Mouse (Mus musculus): ENCODE measurements around the gene Gsap.

Gsap gene

DNA sequence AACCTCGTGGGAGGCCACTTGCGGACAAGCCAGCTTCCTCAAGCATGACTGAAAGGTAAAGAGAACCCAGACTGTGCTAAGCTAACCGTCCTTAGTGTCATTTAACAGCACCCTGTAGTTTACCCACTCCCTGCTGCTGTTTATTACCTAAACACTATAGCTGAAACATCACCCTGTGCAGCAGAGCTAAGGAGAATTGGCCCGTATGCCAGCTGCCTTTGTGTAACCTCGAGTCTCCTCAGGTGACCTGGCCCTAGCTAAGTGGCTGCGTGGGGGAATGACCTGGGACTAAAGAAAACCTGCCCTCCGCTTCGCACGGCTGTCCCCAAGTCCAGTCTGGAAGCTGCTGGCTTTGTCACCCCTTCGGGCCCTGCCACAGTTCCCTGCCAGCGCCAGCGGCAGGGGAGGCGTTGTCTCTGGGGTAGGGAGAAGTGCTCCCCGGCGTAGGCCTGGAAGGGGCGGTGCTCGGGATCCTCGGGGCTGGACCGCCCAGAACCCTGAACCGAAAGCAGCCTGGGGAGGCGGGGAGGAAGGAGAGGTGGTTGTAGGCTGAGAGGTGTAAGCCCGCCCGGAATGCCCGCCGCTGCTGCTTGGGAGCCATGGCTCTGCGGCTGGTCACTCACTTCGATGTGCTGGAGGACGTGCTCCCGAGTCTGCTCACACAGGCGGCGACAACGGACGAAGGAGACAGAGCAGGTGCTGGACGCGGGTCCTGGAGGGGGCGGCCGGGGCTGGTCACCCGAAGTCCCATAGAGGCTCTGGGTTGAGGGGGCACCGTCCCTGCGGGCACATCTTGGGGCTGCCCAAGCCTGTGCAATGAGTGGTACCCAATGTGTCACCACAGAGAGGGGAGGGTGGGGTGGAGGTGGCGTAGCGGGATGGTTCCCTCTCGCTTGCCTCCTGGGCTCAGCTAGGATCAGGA, at the start of gene Gsap:
Gene Gsap, plus strand, starts transcription at position 492 of the 922 bp plus-strand sequence.
- peak; percentile 82 for DNase-seq (ENCODE audit: low read depth, low spot score)

GRCm38 (mm10) chr5:21136575-21136974, 49.5 kb upstream of the Gsap start:
- DNase-seq (ENCODE audit: low read depth, low spot score) = peak; percentile 68

DNA sequence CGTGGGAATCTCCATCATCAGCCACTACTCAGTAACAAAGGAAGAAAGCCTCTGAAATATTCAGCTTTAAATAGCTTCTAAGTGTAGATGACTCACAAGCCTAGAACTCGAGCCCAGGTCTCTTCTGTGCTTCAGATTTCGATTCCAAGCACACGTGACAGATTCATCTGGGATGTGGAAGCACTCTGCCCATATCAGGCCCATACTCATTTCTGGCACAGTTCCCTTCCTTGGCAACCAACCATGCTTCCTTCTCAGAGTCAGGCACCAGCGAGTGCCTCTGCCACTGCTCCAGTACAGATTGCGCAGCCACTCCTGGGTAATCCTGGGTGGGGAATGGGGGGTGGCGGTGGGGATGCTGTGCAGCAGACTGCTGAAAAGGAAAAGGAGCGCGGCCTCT, 46.5 kb upstream of the Gsap start:
- peak; percentile 95 for DNase-seq (ENCODE audit: low read depth, low spot score)

GRCm38 (mm10) chr5:21141133-21141551, 44.9 kb upstream of the Gsap start:
- DNase-seq (ENCODE audit: low read depth, low spot score) = peak; percentile 56

- DNase-seq (ENCODE audit: low read depth, low spot score) = no peak
Measured at GRCm38 (mm10) chr5:21141626-21142025, 44.4 kb upstream of the Gsap start.

DNA sequence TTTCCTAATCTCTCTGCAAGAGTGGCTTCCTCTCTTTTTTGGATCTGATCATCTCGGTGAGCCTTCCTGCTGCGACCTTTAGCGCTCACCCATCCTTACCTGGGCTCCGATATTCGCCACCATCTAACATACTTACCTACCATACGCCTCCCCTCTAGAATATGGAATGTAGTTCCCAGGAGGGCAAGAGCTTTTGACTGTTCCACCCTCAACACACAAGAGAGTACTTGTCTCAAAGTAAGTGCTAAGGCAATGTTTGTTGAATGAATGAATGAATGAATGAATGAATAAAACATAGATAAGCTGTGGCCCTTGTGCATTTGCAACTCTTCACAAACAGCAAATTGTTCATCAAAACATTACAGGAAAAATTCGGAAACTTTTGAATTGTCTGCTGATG, 43.0 kb upstream of the Gsap start:
- DNase-seq (ENCODE audit: low read depth, low spot score) = no peak

DNA sequence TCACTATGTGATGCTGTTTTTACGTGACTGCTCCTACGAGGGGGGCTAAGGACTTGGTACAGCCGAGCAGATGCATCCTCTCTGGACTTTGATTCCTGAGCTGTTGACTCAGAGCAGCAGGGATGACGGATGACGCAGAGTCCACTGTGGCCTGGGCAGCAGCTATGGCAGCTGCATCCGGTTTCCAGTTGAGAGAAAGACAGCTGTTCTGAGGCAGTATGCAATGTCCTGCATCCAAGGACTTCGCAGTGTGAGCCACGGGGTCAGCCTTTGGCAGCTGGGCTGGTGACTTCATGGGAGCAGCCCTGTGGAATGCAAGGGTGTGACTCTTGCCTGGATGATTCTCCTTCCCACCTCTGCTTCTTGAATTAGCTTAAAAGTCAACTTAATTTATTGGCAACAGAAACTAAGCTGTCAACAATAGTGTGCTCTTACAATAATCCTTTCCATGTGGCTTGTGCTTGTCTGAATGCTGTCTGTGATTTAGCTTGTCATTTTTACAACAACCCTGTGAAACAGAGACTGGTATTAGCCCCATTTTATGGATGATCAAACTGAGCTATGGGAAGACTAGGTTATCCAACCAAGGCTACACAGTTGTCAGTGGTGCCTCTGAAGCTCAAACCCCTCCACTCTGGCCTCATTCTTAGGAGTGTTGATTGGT, 41.4 kb upstream of the Gsap start:
- DNase-seq (ENCODE audit: low read depth, low spot score) = peak; percentile 97

DNA sequence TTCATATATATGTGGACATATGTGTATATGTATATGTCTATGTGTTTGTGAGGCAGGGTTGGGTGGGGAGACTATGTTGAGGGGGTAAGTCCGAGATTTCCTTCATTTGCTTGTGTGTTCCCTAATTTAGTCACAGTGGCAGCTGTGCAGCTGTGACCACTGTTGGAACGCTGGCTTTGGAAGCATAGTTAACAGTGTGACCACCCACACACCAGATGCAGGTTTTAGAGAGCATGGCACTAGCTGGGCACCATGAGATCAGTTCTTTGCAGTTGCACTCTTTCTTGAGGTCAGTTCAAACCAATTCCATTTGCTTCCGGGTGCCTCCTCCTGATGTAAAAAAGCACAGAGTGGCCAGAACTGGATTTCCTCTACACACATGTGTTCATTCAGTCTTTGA, 37.7 kb upstream of the Gsap start:
- no peak for DNase-seq (ENCODE audit: low read depth, low spot score)

- no peak for DNase-seq (ENCODE audit: low read depth, low spot score)
Measured at GRCm38 (mm10) chr5:21153672-21154071, 32.4 kb upstream of the Gsap start.

DNA sequence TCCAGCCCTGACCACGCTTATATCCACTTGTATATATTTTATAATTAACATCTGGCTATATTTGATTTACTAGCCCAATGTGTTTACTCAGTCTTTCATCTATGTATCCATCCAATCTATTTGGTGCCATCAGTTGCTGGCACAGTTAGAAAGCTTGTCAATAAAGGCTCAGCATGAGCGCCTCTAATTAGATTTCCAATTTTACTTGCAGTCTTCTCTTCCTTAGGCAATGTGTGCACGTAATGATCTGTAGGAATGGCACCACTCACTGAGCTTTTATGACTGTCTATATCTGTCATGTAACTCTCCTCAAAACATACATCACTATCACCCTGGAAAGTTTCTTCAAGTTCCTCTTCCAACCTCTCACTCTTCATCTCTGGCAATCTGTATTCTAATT, 29.3 kb upstream of the Gsap start:
- no peak for DNase-seq (ENCODE audit: low read depth, low spot score)

DNA sequence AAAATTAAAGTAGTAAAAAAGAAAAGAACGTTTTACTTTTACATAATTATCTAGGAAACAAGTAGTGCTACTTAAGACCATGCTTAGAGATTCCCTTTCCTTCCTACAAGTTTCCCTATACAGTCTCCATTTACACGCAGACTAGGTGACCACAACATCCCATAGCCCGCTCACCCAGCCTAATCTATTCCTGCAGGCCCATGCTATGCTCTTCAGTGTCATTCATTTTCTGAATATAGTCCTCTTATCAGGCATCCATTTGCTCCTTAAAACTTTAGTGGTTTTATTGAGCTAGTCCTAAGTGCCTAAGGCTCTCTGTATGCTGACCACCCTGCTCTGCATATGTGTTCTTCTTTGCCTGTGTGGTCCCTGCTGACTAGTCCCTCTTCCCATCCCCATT, 26.5 kb upstream of the Gsap start:
- no peak for DNase-seq (ENCODE audit: low read depth, low spot score)

- no peak for DNase-seq (ENCODE audit: low read depth, low spot score)
Measured at GRCm38 (mm10) chr5:21160781-21161180, 25.3 kb upstream of the Gsap start.

DNA sequence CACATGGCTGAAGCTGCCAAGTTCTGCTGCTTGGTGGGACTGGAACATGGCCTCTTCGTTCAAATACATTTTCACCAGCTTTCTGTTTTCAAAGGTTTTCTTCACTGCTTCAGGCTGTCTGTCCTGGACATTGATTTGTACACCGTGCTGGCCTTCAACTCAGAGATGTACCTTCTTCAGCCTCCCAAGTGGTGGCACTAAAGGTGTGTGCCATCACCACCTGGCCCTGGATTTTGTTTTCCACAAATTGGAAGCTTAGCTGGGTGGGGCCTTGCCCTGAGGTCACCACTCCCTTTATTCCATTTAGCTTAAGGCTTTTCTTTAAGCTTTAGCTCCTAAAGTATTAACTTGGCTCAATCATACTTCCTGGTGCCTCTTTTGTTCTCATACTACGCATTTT, 22.6 kb upstream of the Gsap start:
- DNase-seq (ENCODE audit: low read depth, low spot score) = no peak

GRCm38 (mm10) chr5:21168689-21169345, 17.2 kb upstream of the Gsap start:
- DNase-seq (ENCODE audit: low read depth, low spot score) = peak; percentile 76

DNA sequence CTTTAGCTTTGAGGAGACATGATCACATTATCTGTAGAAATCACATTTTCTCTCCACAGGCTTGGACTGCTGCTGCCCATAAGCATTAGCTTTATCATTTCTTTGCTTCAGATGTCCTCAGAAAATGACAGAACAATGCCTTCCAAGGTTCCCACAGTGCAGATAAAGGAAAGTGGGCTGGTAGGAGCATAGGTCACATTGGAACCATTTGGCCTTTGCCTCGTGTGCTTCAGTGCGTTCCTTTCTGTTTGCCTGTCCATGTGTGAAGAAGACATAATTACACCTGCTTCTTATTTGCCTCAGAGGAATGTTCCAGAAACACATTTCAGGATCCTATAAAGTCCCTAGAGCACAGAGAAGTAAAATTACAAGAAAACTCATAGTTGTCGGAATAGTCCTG, 16.7 kb upstream of the Gsap start:
- DNase-seq (ENCODE audit: low read depth, low spot score) = no peak

- DNase-seq (ENCODE audit: low read depth, low spot score) = no peak
Measured at GRCm38 (mm10) chr5:21169877-21170276, 16.2 kb upstream of the Gsap start.

DNA sequence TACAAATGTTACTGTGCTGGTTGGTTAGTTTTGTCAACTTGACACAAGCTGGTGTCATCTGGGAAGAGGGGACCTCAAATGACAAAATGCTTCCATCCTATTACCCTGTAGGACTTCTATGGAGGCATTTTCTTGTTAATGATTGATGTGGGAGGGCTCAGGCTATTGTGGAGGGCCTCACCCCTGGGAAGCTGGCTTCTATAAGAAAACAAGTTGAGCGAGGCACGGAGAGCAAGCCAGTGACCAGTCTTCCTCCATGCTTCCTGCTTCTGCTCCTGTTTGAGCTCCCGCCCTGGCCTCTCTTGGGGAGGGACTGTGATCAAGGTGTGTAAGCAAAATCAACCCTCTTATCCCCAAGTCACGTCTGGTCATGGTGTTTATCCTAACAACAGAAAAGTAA, 15.6 kb upstream of the Gsap start:
- DNase-seq (ENCODE audit: low read depth, low spot score) = no peak

GRCm38 (mm10) chr5:21170898-21171297, 15.2 kb upstream of the Gsap start:
- no peak for DNase-seq (ENCODE audit: low read depth, low spot score)

DNA sequence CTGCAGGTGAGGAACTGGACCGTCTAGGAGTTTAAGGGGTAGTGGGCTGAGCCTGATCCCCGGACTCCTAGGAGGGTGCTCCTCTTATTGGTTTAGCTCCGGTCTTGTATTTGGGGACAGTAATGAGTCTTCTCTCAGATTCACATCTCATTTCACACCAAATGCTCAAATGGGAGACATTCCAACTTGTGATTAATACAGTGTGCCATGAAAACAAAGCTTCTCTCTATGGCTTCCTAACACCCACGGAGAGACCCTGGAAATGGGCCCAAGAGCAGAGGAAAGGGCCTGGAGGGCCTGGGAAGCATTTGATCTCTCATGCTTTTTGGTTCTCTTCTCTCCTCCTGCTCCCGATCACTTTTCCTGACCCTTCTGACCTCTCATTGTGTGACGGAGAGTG, 14.7 kb upstream of the Gsap start:
- DNase-seq (ENCODE audit: low read depth, low spot score) = peak; percentile 47

- peak; percentile 44 for DNase-seq (ENCODE audit: low read depth, low spot score)
Measured at GRCm38 (mm10) chr5:21172316-21172715, 13.7 kb upstream of the Gsap start.

DNA sequence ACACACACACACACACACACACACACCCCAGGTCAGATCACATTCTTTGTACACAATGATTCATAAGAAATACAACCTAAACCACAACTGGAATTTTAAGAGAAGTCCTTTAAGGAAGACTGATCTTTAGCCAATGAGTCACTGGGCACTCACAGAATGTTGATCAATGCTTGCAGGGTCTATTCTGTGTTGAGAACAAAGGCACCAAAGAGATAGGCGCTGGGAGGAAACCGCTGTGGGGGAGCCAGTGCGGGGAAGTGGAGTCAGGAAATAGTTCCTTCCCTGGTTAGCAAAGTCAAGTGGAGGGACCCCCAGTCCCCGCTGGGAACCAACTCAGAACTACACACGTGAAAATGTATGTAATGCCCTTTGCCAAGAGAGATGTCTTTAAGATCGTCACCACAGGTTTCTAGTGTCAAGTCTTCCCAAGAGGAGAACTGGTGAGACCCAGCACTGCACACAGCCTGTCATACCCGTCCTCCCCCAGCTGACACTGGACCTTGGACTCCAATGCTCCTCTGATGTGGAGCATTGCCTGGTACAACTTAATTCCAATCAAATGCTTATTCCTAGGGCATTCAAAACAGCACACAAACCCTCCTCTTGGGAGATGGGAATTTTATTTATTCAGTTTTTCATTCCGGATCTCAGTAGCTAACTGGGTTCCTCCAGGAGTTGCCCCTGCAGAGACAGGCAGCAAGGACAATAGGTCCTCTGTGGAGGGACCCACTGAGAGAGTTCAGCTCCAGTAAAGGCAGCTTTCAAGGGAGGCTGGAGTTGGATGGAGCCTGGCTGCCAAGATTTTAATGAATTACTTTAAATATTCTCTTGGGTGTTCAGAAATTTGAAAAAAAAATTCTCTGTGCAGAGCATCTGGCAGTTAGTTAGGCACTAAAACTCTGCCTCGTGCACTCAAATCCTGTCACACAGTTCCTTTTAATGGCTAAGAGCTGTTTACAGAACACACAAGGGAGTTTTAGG, 10.6 kb upstream of the Gsap start:
- DNase-seq (ENCODE audit: low read depth, low spot score) = peak; percentile 90
